Mouse (Mus musculus): ENCODE measurements around the gene Sftpa1.

Gene Sftpa1

DNA sequence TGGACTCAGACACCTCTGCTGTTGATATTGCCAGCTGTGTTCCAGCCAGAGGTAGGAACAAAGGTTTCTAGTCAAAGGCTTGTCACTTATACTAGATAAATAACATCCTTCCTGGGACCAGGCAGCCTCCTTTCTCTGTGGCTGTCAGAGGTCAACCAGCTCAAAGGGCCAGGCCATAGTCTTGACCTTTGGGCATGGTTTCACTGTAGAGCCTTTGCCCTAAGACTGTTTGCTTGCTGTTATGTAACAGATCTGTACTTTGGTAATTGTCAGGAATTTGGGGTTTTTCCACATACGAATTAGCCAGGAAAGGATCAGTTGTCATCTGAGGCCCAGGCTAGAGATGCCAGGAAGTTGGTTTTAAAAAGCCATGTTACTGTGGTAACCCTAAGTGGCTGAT, 29.2 kb downstream of the Sftpa1 start:
- peak; percentile 38 for DNase-seq (ENCODE audit: low spot score)

DNA sequence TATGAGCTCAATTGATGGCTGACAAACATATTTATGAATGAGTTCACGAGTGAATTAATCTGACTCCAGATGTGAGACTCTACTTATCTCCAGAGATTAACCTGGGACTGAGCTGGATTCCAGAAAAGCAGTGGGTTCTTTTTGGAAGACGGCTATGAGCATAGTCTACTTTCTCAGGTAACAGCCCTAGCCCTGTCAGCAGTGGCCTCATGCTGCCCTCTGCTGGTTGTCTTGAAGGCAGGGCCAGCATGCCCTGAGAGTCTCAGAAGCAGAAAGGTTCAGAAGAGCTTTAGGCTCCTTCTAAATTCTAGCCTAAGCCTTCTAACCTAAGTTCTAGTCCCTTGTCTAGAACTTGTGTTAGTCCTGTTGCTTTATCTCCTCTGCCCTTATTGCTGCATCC, 31.1 kb downstream of the Sftpa1 start:
- DNase-seq (ENCODE audit: low spot score) = peak; percentile 66

DNA sequence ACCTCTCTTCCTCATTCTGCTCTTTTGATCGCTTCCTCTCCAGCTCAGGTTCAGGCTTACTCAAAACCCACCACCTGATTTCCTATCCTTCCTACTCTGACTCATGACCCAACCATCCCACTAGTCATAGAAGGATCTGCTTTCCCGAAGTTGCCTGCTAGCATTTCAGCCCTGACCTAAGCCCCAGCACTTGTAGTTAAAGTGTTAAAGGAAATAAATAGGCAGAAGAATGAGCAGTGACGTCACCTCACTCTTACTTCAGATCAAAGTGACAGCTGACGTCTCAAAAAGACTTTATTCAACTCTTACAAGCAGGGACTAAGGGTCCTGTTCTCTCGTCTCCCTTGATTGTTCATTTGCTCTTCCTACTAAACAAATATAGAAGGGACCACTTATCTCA, 35.7 kb downstream of the Sftpa1 start:
- no peak for DNase-seq (ENCODE audit: low spot score)

DNA sequence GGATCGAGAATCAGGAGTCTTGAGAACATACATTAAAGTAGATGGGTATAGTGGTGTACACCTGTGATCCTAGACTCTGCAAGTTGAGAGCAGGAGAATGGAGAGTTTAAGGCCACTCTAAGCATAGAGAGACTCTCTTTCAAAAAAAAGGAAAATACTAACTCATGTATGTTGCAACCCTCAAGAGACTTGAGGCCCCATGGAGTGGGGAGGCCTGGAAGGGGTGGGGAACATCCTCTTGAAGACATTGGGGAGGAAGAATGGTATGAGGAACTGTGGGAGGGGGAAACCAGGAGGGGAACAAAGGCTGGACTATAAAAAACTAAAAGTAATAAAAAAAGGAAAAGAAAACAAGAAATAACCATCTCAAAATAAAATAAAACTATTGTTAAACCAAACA, 37.0 kb downstream of the Sftpa1 start:
- no peak for DNase-seq (ENCODE audit: low spot score)

DNA sequence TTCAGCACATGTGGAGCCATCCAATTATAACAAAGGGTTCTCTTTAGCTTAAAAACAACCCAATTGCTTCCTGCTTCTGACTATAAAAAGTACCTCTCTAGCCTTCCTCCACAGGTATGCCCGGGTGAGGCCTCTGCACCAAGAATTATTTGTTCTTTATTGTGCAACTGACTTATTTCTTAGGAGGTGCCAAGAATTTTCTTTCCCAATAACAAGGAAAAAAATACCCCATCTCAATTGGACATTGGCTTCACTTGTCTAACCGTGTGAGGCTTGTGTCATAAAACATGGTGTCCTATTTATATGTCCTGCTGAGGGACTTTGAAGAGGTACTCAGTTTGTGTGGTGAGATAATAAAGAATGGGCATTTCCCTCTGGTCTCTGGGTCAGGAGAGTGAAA, 38.9 kb downstream of the Sftpa1 start:
- DNase-seq (ENCODE audit: low spot score) = no peak

DNA sequence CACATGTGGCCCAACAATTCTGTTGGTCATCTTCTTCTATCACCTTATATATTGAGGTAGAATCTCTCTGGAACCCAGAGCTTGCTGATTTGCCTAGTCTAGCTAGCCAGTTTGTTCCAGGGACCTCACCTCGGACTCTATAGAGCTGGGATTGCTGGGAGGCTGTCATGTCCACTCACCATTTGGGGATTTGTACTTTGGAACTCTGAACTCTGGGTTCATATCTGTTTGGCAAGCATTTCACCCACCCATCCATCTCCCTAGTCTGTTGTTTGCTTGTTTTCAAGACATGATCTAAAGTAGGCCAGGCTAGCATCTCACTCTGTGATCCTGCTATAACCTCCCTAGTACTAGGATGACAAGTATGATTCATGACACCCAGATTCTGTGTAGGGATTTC, 43.2 kb downstream of the Sftpa1 start:
- DNase-seq (ENCODE audit: low spot score) = no peak

DNA sequence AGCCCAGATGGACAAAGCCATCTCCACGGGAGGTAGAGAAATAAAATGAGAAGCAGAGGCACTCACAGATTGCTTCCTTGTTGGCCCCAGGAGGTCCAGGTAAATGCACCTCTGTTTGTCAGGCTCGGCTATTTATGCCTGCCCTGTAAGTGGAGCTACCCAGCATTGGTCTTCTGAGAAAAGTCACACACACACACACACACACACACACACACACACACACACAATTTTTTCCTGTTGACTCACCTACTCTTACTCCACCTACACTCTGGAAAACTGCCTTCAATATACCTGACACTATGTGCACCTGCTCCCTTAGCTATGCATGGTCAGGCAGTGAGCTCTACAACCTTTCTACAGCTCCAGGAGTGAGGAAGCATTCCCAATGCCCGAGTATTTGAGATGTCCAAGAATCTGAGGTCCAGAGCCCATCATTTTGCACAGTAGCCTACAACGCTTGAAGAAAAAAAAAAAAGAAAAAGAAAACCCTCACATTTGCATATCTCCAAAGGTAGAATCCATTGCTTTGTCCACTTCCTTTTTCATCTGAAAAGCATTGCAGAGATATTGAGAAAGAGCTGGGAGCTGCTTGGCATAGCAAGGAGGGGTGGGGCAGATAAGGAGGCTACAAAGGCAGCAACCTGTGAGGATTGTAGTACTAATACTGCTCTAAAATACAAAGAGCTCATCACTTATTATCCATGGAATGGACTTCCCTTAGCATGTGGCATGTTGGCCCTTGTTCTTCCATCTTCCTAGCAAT, 53.7 kb downstream of the Sftpa1 start, which contains the start of gene Sftpd:
TSS of gene Sftpd (minus strand) at position 91 of the 763 bp plus-strand sequence.
- no peak for DNase-seq (ENCODE audit: low spot score)

Measured in embryo, embryonic 10 days (tissue).